Mouse (Mus musculus): Measurements from ENCODE around the gene Ripor1. TPM values are rescaled to one million over a fixed set of nuclear protein-coding genes. Genes with fewer than 3 reads are reported as not detected.

Gene Ripor1
- polyA plus RNA-seq, 1 experiment = not detected

- TF ChIP-seq POLR2A (IDR thresholded peaks at IDR 0.05; ENCODE audit: insufficient read depth, low read depth, low read length) (no peak), CTCF (IDR thresholded peaks at IDR 0.05; ENCODE audit: insufficient read depth, low read depth, low read length) (no peak)
- Histone ChIP-seq H3K4me1 (ENCODE audit: control insufficient read depth, insufficient read depth, low read length) (0 out of 2 replicates have a peak, but pooled peaks cover 2% of the 10 kb centered on the region), H3K27ac (ENCODE audit: insufficient read depth, low read depth, low read length) (no peak overlapping the region), H3K4me3 (ENCODE audit: insufficient read depth, low read depth, low read length) (no peak overlapping the region)
Measured at GRCm38 (mm10) chr8:105573427-105573826, 31.6 kb upstream of the Ripor1 start.

- Histone ChIP-seq H3K4me3 (ENCODE audit: insufficient read depth, low read depth, low read length) (no peak overlapping the region), H3K27ac (ENCODE audit: insufficient read depth, low read depth, low read length) (no peak overlapping the region), H3K4me1 (ENCODE audit: control insufficient read depth, insufficient read depth, low read length) (0 out of 2 replicates have a peak, but pooled peaks cover 2% of the 10 kb centered on the region)
- TF ChIP-seq POLR2A (IDR thresholded peaks at IDR 0.05; ENCODE audit: insufficient read depth, low read depth, low read length) (no peak), CTCF (IDR thresholded peaks at IDR 0.05; ENCODE audit: insufficient read depth, low read depth, low read length) (no peak)
- 57% methylated on average over 6 of the region's 6 CpGs for WGBS
Measured at GRCm38 (mm10) chr8:105574741-105575140, 30.3 kb upstream of the Ripor1 start.

GRCm38 (mm10) chr8:105575538-105575937 is 29.5 kb upstream of the Ripor1 start:
- WGBS = 54% methylated on average over 3 of the region's 3 CpGs
- H3K4me1 ChIP-seq (ENCODE audit: control insufficient read depth, insufficient read depth, low read length) = 0 out of 2 replicates have a peak, but pooled peaks cover 2% of the 10 kb centered on the region
- no peak for TF ChIP-seq POLR2A (IDR thresholded peaks at IDR 0.05; ENCODE audit: insufficient read depth, low read depth, low read length)
- TF ChIP-seq CTCF (IDR thresholded peaks at IDR 0.05; ENCODE audit: insufficient read depth, low read depth, low read length) = no peak
- no peak overlapping the region for H3K4me3 ChIP-seq (ENCODE audit: insufficient read depth, low read depth, low read length)
- no peak overlapping the region for H3K27ac ChIP-seq (ENCODE audit: insufficient read depth, low read depth, low read length)

- WGBS = 74% methylated on average over 3 of the region's 3 CpGs
- H3K4me3 ChIP-seq (ENCODE audit: insufficient read depth, low read depth, low read length) = no peak overlapping the region
- TF ChIP-seq CTCF (IDR thresholded peaks at IDR 0.05; ENCODE audit: insufficient read depth, low read depth, low read length) (no peak), POLR2A (IDR thresholded peaks at IDR 0.05; ENCODE audit: insufficient read depth, low read depth, low read length) (no peak)
- H3K27ac ChIP-seq (ENCODE audit: insufficient read depth, low read depth, low read length) = no peak overlapping the region
- H3K4me1 ChIP-seq (ENCODE audit: control insufficient read depth, insufficient read depth, low read length) = no peaks in the 10 kb centered on the region
Measured at GRCm38 (mm10) chr8:105579719-105580118, 25.3 kb upstream of the Ripor1 start.

- Histone ChIP-seq H3K4me3 (ENCODE audit: insufficient read depth, low read depth, low read length) (no peak overlapping the region), H3K27ac (ENCODE audit: insufficient read depth, low read depth, low read length) (no peak overlapping the region), H3K4me1 (ENCODE audit: control insufficient read depth, insufficient read depth, low read length) (peaks cover 15% of the 10 kb centered on the region)
- 81% methylated on average over 2 of the region's 2 CpGs for WGBS
- no peak for TF ChIP-seq CTCF (IDR thresholded peaks at IDR 0.05; ENCODE audit: insufficient read depth, low read depth, low read length)
Measured at GRCm38 (mm10) chr8:105592431-105592830, 12.6 kb upstream of the Ripor1 start.

GRCm38 (mm10) chr8:105593859-105594258 is 11.2 kb upstream of the Ripor1 start:
- TF ChIP-seq POLR2A (IDR thresholded peaks at IDR 0.05; ENCODE audit: insufficient read depth, low read depth, low read length) (no peak), CTCF (IDR thresholded peaks at IDR 0.05; ENCODE audit: insufficient read depth, low read depth, low read length) (no peak)
- Histone ChIP-seq H3K4me3 (ENCODE audit: insufficient read depth, low read depth, low read length) (no peak overlapping the region), H3K27ac (ENCODE audit: insufficient read depth, low read depth, low read length) (no peak overlapping the region), H3K4me1 (ENCODE audit: control insufficient read depth, insufficient read depth, low read length) (peaks cover 15% of the 10 kb centered on the region)
- WGBS = 19% methylated on average over 15 of the region's 15 CpGs

- no peak for TF ChIP-seq POLR2A (IDR thresholded peaks at IDR 0.05; ENCODE audit: insufficient read depth, low read depth, low read length)
- no peak for TF ChIP-seq CTCF (IDR thresholded peaks at IDR 0.05; ENCODE audit: insufficient read depth, low read depth, low read length)
- peaks cover 15% of the 10 kb centered on the region for H3K4me1 ChIP-seq (ENCODE audit: control insufficient read depth, insufficient read depth, low read length)
- 82% methylated on average over 18 of the region's 18 CpGs for WGBS
- H3K4me3 ChIP-seq (ENCODE audit: insufficient read depth, low read depth, low read length) = no peak overlapping the region
- no peak overlapping the region for H3K27ac ChIP-seq (ENCODE audit: insufficient read depth, low read depth, low read length)
Measured at GRCm38 (mm10) chr8:105594451-105595242, 10.4 kb upstream of the Ripor1 start.

GRCm38 (mm10) chr8:105596362-105597034 is 8.6 kb upstream of the Ripor1 start:
- TF ChIP-seq POLR2A (IDR thresholded peaks at IDR 0.05; ENCODE audit: insufficient read depth, low read depth, low read length) (no peak), CTCF (IDR thresholded peaks at IDR 0.05; ENCODE audit: insufficient read depth, low read depth, low read length) (peak; percentile 48)
- Histone ChIP-seq H3K4me3 (ENCODE audit: insufficient read depth, low read depth, low read length) (peak overlapping the region; percentile 6; the same call in 1 of the 2 replicates), H3K27ac (ENCODE audit: insufficient read depth, low read depth, low read length) (no peak overlapping the region), H3K4me1 (ENCODE audit: control insufficient read depth, insufficient read depth, low read length) (peaks cover 18% of the 10 kb centered on the region)
- 8% methylated on average over 14 of the region's 14 CpGs for WGBS

GRCm38 (mm10) chr8:105598777-105599176 is 6.3 kb upstream of the Ripor1 start:
- peaks cover 19% of the 10 kb centered on the region for H3K4me1 ChIP-seq (ENCODE audit: control insufficient read depth, insufficient read depth, low read length)
- WGBS = 87% methylated on average over 6 of the region's 6 CpGs
- no peak overlapping the region for H3K4me3 ChIP-seq (ENCODE audit: insufficient read depth, low read depth, low read length)
- no peak overlapping the region for H3K27ac ChIP-seq (ENCODE audit: insufficient read depth, low read depth, low read length)
- TF ChIP-seq CTCF (IDR thresholded peaks at IDR 0.05; ENCODE audit: insufficient read depth, low read depth, low read length) (no peak), POLR2A (IDR thresholded peaks at IDR 0.05; ENCODE audit: insufficient read depth, low read depth, low read length) (no peak)
